Mouse (Mus musculus): ENCODE data around the gene Lypla2.
A peak's percentile ranks its signal among the peaks of the same experiment; 100 is the strongest.
"Not testable (repeated sequence)": the region's sequence is repeated elsewhere in the genome, so short reads cannot be mapped to it uniquely, and the experiment has no call there.

Gene Lypla2

DNA sequence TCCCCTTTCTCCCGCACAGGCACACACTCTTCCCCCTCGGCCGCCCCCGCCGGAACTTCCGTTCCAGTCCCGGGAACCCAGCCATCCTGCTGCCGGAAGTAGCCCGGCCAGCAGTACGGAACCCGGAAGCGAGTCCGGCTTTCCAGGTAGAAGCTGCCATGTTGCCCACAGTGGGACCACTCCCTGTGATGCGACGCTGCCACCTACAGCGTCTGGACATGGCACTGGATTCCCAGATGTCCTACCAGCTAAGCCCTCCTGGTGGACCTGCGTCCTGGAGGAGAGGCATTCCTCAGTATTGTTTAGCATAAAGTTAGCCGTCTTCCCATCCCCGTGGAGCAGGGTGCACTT, at the start of gene Lypla2:
TSS of gene Lypla2 (minus strand) at position 71 of the 351 bp plus-strand sequence.
- DNase-seq: peak; percentile 92 to 93

- DNase-seq: peak; percentile 100
These were observed 49.2 kb upstream of the Lypla2 start, which contains the start of gene Eloa for GRCm38 (mm10) chr4:136021549-136022047. Eloa (minus strand) TSS chr4:136021763.

- peak; percentile 35 to 48 for DNase-seq
These were observed 48.5 kb upstream of the Lypla2 start for GRCm38 (mm10) chr4:136020743-136021548.

DNA sequence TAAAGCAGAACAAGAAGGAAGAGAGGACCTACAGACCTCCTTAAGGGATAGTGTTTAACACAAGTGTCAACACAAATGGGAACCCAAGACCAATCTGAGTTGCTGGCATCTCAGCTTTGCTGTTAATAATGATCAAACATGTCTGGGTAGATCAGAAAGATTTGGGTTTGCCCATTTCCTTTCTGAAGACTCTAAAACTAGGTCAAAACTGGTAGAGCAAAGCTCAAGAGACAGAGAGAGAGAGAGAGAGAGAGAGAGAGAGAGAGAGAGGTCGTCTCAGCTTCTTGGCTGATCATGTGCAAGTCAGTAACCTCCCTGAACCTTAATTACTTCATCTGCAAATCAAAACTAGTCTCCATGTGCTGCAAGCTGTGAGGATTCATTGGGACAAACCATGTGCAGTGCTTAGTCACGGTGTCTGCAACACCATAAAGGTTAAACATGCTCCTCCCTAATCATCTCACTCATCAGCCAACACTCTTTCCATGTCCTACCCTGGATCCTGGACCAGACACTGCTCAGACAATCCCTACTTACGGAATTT, 43.7 kb upstream of the Lypla2 start:
- no peak for DNase-seq

GRCm38 (mm10) chr4:136010586-136010985, 38.2 kb upstream of the Lypla2 start:
- DNase-seq: no peak

GRCm38 (mm10) chr4:136008782-136009447, 36.5 kb upstream of the Lypla2 start:
- DNase-seq: no peak

GRCm38 (mm10) chr4:136006821-136007220, 34.4 kb upstream of the Lypla2 start:
- peak in 1 of 2 experiments; percentile 9 for DNase-seq

DNA sequence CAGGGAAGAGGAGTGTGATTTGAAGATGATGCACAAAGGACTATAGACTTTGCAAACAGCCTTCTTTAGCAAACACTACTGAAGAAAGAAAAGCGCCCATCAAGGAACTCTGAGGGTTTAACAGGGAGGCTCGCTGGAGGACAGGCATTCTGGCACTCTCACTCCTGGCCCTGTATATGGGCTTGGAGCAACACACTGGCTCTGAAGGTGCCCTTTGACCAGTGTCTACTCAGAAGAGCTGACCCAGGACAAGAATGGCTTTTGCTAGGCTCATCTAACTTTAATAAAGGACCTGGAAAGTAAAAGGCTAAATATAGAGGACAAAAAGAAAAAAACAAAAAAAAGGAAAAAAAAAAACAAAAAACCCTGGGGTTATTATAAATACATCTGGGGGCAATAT, 32.5 kb upstream of the Lypla2 start:
- DNase-seq: no peak

GRCm38 (mm10) chr4:136004107-136004675, 31.8 kb upstream of the Lypla2 start:
- peak in 1 of 2 experiments; percentile 7 for DNase-seq

- DNase-seq: no peak
These were observed 22.7 kb upstream of the Lypla2 start for GRCm38 (mm10) chr4:135995118-135995517.

GRCm38 (mm10) chr4:135993941-135994340, 21.5 kb upstream of the Lypla2 start:
- DNase-seq: no peak

DNA sequence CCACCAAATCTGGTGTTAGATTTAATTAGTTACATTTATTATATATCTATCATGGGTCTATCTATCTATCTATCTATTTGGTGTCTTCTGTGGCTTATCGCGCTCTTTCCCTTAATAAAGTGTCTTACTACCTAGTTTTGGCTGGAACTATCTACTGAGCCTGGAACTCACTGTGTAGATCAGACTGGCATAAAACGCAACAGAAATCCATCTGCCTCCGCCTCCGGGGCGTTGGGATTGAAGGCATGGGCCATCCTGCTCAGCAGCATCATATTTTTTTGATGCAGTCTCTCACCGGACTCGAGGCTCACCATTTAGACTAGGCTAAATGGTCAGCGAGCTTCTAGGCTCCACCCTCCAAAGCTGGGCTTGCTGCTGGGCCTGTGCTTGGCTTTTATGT, 15.3 kb upstream of the Lypla2 start:
- no peak for DNase-seq

- DNase-seq: peak; percentile 95 to 96
These were observed 14.7 kb upstream of the Lypla2 start, which contains the start of gene Pithd1 for GRCm38 (mm10) chr4:135986943-135987710. Pithd1 (minus strand) TSS chr4:135987264.

GRCm38 (mm10) chr4:135986301-135986942, 14.0 kb upstream of the Lypla2 start:
- no peak for DNase-seq

DNA sequence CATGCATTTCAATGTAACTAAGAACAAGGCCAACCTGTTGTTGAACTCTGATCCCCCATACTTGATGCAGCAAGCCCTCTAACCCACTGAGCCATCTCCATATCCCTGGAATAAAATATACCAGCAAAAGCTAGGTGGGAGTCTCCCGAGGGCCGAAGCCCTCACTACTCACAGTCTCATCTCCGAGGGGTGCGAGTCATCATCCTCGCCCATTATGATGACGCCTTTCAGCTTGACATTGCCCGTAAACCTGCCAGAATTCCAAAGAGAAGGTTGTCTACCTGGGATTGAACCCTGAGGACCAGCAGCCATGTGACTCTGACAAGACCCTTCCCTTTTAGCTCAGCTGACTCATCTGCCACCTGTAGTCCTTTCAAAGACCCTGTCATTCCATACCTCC, 13.3 kb upstream of the Lypla2 start:
- no peak for DNase-seq

DNA sequence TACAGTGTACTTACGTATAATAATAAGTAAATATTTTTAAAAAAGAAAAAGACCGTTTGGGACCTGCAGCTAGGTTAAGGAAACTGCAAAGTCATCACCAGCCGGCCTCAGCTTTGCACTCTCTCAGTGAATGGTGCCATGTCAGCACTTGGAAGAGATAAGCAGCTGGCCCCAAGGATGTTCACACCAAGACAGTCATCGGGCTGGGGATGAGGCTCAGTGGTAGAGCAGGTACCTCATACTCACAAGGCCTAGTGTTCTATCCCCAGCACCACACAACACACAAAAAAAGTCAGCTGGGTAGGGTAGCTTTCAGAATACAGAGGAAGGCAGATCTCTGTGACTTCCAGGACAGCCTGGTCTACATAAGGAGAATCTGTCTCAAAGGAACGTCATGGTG, 12.8 kb upstream of the Lypla2 start:
- no peak for DNase-seq

GRCm38 (mm10) chr4:135984556-135984955, 12.1 kb upstream of the Lypla2 start:
- no peak for DNase-seq

- DNase-seq: no peak
These were observed 9.2 kb upstream of the Lypla2 start for GRCm38 (mm10) chr4:135981524-135982063.

- not testable (repeated sequence) for DNase-seq
These were observed 7.8 kb upstream of the Lypla2 start for GRCm38 (mm10) chr4:135980223-135980622.

GRCm38 (mm10) chr4:135976146-135976545, 3.7 kb upstream of the Lypla2 start:
- DNase-seq: peak in 1 of 2 experiments; percentile 19
